Comparison of ENCODE assay signal across 7 mouse cellular contexts in the genomic region with DNA sequence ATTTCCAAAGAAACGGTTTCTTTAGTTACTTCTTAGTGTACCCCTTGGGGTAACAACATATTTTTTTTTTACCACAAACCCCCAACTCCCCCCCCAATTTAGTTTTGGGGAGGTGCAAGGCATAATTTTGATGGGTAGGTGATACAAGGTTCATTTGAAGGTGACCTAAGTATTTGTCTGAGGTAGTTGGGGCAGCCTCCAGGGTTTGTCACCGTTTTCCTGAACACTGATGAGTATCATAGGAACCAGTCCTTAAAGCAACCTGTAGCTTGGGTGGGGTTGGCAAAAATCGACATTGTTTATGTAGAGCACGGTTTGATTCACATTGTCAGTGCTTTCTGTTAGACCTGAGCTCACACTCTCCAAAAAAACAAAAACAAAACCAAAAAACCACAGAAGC. TPM values are rescaled to one million over a fixed set of nuclear protein-coding genes. Genes with fewer than 3 reads are reported as not detected.
DNase-seq lines count a peak whose midpoint lies in the region; ATAC-seq lines count a peak whose summit lies in the region.

No protein-coding gene starts in this region.

- peaks cover 34% of the 10 kb centered on the region for H3K4me1 ChIP-seq in lung, embryonic 16.5 days (replicated peaks; ENCODE audit: control insufficient read depth, insufficient read depth, low read length)
- H3K4me1 ChIP-seq in forebrain, embryonic 12.5 days = peaks cover 17% of the 10 kb centered on the region
- H3K4me1 ChIP-seq in limb, embryonic 13.5 days = peaks cover 32% of the 10 kb centered on the region
- H3K4me1 ChIP-seq in stomach, embryonic 15.5 days = peaks cover 22% of the 10 kb centered on the region; the same call in 1 of the 2 replicates

- H3K36me3 ChIP-seq in lung, embryonic 16.5 days (ENCODE audit: control insufficient read depth, insufficient read depth, low read length) = no peaks in the 10 kb centered on the region
- no peaks in the 10 kb centered on the region for H3K36me3 ChIP-seq in forebrain, embryonic 12.5 days (replicated peaks)
- 0 out of 2 replicates have a peak, but pooled peaks cover 2% of the 10 kb centered on the region for H3K36me3 ChIP-seq in limb, embryonic 13.5 days
- H3K36me3 ChIP-seq in stomach, embryonic 15.5 days = no peaks in the 10 kb centered on the region

- peak overlapping the region; percentile 80 for H3K4me3 ChIP-seq in lung, embryonic 16.5 days (ENCODE audit: low read length)
- peak overlapping the region; percentile 84 for H3K4me3 ChIP-seq in forebrain, embryonic 12.5 days (replicated peaks)
- peak overlapping the region; percentile 82 for H3K4me3 ChIP-seq in limb, embryonic 13.5 days
- H3K4me3 ChIP-seq in stomach, embryonic 15.5 days (replicated peaks) = peak overlapping the region; percentile 74

- WGBS in lung, embryonic 16.5 days = 54% methylated on average over 4 of the region's 4 CpGs
- WGBS in forebrain, embryonic 12.5 days = 76% methylated on average over 4 of the region's 4 CpGs
- 69% methylated on average over 4 of the region's 4 CpGs for WGBS in limb, embryonic 13.5 days
- 52% methylated on average over 4 of the region's 4 CpGs for WGBS in stomach, embryonic 15.5 days

- H3K27me3 ChIP-seq in lung, embryonic 16.5 days (ENCODE audit: control insufficient read depth, insufficient read depth, low read depth, low read length) = no peaks in the 10 kb centered on the region
- H3K27me3 ChIP-seq in forebrain, embryonic 12.5 days = no peaks in the 10 kb centered on the region
- no peaks in the 10 kb centered on the region for H3K27me3 ChIP-seq in limb, embryonic 13.5 days
- no peaks in the 10 kb centered on the region for H3K27me3 ChIP-seq in stomach, embryonic 15.5 days (replicated peaks)

- H3K9ac ChIP-seq in lung, embryonic 16.5 days (ENCODE audit: low read length) = peak overlapping the region; percentile 93; the same call in 1 of the 2 replicates
- H3K9ac ChIP-seq in forebrain, embryonic 12.5 days = peak overlapping the region; percentile 86; the same call in 1 of the 2 replicates
- peak overlapping the region; percentile 95; the same call in 1 of the 2 replicates for H3K9ac ChIP-seq in limb, embryonic 13.5 days
- 0 out of 2 replicates have a peak overlapping the region, but pooled peaks have one; percentile 84 for H3K9ac ChIP-seq in stomach, embryonic 15.5 days

- DNase-seq in lung, postnatal 4 days = no peak
- no peak for DNase-seq in thymus, postnatal 4 days
- no peak for DNase-seq in embryo, embryonic 9.5 days (ENCODE audit: extremely low spot score)

- H3K4me2 ChIP-seq in lung, embryonic 16.5 days (ENCODE audit: low read depth, low read length) = peak overlapping the region; percentile 82
- H3K4me2 ChIP-seq in forebrain, embryonic 12.5 days = peak overlapping the region; percentile 78
- H3K4me2 ChIP-seq in limb, embryonic 13.5 days (replicated peaks) = peak overlapping the region; percentile 76
- peak overlapping the region; percentile 70 for H3K4me2 ChIP-seq in stomach, embryonic 15.5 days

- no peaks in the 10 kb centered on the region for H3K9me3 ChIP-seq in lung, embryonic 16.5 days (ENCODE audit: control insufficient read depth, low read length)
- no peaks in the 10 kb centered on the region for H3K9me3 ChIP-seq in forebrain, embryonic 12.5 days
- H3K9me3 ChIP-seq in limb, embryonic 13.5 days = no peaks in the 10 kb centered on the region
- H3K9me3 ChIP-seq in stomach, embryonic 15.5 days = no peaks in the 10 kb centered on the region

- H3K27ac ChIP-seq in lung, embryonic 16.5 days (ENCODE audit: low read length) = no peak overlapping the region
- H3K27ac ChIP-seq in forebrain, embryonic 12.5 days = no peak overlapping the region
- H3K27ac ChIP-seq in limb, embryonic 13.5 days = no peak overlapping the region
- H3K27ac ChIP-seq in stomach, embryonic 15.5 days = no peak overlapping the region

- no peak for ATAC-seq in lung, embryonic 16.5 days (ENCODE audit: low read depth)
- no peak for ATAC-seq in forebrain, embryonic 12.5 days (ENCODE audit: low FRiP score)
- no peak for ATAC-seq in limb, embryonic 13.5 days (ENCODE audit: low FRiP score, low read depth)
- no peak for ATAC-seq in stomach, embryonic 15.5 days (ENCODE audit: insufficient read depth, low FRiP score, low read depth)

RNA-seq across cellular contexts. Expression of a gene that starts 1.6 kb away (rescaled TPM):
- 72.6 and 75.3 TPM in 2 replicates for polyA plus RNA-seq in lung, embryonic 16.5 days (2015; fragmentation: Nextera tagmentation; extraction: Ambion mirVana)
- polyA plus RNA-seq in forebrain, embryonic 12.5 days (2016; fragmentation: Nextera tagmentation; extraction: Ambion mirVana) = 44.4 and 46.5 TPM in 2 replicates
- 70.1 and 70.2 TPM in 2 replicates for polyA plus RNA-seq in limb, embryonic 13.5 days (2015; fragmentation: Nextera tagmentation; extraction: Ambion mirVana)
- polyA plus RNA-seq in stomach, embryonic 15.5 days (2015; fragmentation: Nextera tagmentation; extraction: Ambion mirVana) = 76.4 and 83.1 TPM in 2 replicates
